Mouse (Mus musculus) kidney, embryonic 14.5 days (tissue): Measurements from ENCODE around the gene Adcy6. TPM values are rescaled to one million over a fixed set of nuclear protein-coding genes. Genes with fewer than 3 reads are reported as not detected.

Source experiments
- ATAC-seq: fragments of 200-750 bp; cut with Nextera tagmentation; 2 replicates; pipeline ENCODE4 v1.8.0; 2017; ENCODE audit warnings: moderate number of reproducible peaks, mild to moderate bottlenecking, moderate TSS enrichment, moderate library complexity; ENCODE audit not compliant: low FRiP score, low TSS enrichment
- H3K27ac ChIP-seq: fragments of 300-500 bp; sonication (generic); 2 replicates; pipeline ENCODE4 v1.5.1; 2014; ENCODE audit warnings: low read depth, mild to moderate bottlenecking, low read length, moderate library complexity, mixed read lengths
- H3K27me3 ChIP-seq: fragments of 300-500 bp; sonication (generic); 2 replicates; pipeline ENCODE4 v1.6.1; 2014; ENCODE audit warnings: mild to moderate bottlenecking, low read length; ENCODE audit not compliant: control insufficient read depth, insufficient read depth
- H3K36me3 ChIP-seq: fragments of 300-500 bp; sonication (generic); 2 replicates; pipeline ENCODE4 v1.6.1; 2014; ENCODE audit warnings: low read length, mixed read lengths; ENCODE audit not compliant: control insufficient read depth, insufficient read depth
- H3K4me1 ChIP-seq: fragments of 300-500 bp; sonication (generic); 2 replicates; pipeline ENCODE4 v1.6.1; 2014; ENCODE audit warnings: low read length, mixed read lengths; ENCODE audit not compliant: control insufficient read depth, insufficient read depth
- H3K4me2 ChIP-seq: fragments of 300-500 bp; sonication (generic); replicated peaks from 2 replicates; pipeline ENCODE4 v1.6.1; 2014; ENCODE audit warnings: low read depth, mild to moderate bottlenecking, low read length
- H3K4me3 ChIP-seq: fragments of 300-500 bp; sonication (generic); 2 replicates; pipeline ENCODE4 v1.5.1; 2014; ENCODE audit warnings: mild to moderate bottlenecking, low read length
- H3K9ac ChIP-seq: fragments of 300-500 bp; sonication (generic); 2 replicates; pipeline ENCODE4 v1.6.1; 2014; ENCODE audit warnings: low read depth, mild to moderate bottlenecking, low read length, moderate library complexity
- H3K9me3 ChIP-seq: fragments of 300-500 bp; sonication (generic); 2 replicates; pipeline ENCODE4 v1.6.1; 2016; ENCODE audit warnings: low read length; ENCODE audit not compliant: control insufficient read depth
- WGBS: fragments of 180-500 bp; shearing (Covaris S2); extraction: QIAGEN DNeasy Blood & Tissue Kit; methylation state at CpG from one replicate; pipeline ENCODE4 v1.1.7; 2014; 5-methylcytosine and 5-hydroxymethylcytosine counted together
- polyA plus RNA-seq: library from polyadenylated mRNA; unstranded; fragments of >200 nt; fragmentation: Nextera tagmentation; extraction: Ambion mirVana; gene quantifications from 2 replicates; pipeline ENCODE4 v1.2.1, GENCODE M21; 2014

Gene Adcy6
- polyA plus RNA-seq, 1 experiment from 2014 or later, result 26.2 TPM

- Histone ChIP-seq H3K27me3 (no peaks in the 10 kb centered on the region), H3K4me3 (no peak overlapping the region), H3K36me3 (no peaks in the 10 kb centered on the region), H3K27ac (no peak overlapping the region), H3K9ac (no peak overlapping the region), H3K4me2 (no peak overlapping the region), H3K9me3 (0 out of 2 replicates have a peak, but pooled peaks cover 5% of the 10 kb centered on the region), H3K4me1 (peaks cover 13% of the 10 kb centered on the region; the same call in 1 of the 2 replicates)
- ATAC-seq, result no peak
- 21% methylated on average over 6 of the region's 6 CpGs for WGBS
Measured at GRCm38 (mm10) chr15:98622721-98623120, 12.8 kb upstream of the Adcy6 start.

GRCm38 (mm10) chr15:98622199-98622598, 12.3 kb upstream of the Adcy6 start:
- Histone ChIP-seq H3K9me3 (0 out of 2 replicates have a peak, but pooled peaks cover 5% of the 10 kb centered on the region), H3K4me1 (peaks cover 13% of the 10 kb centered on the region; the same call in 1 of the 2 replicates), H3K36me3 (no peaks in the 10 kb centered on the region), H3K27me3 (no peaks in the 10 kb centered on the region), H3K4me2 (no peak overlapping the region), H3K9ac (no peak overlapping the region), H3K27ac (no peak overlapping the region), H3K4me3 (no peak overlapping the region)
- WGBS, result 9% methylated on average over 7 of the region's 7 CpGs
- ATAC-seq, result no peak

GRCm38 (mm10) chr15:98617176-98617537, 7.3 kb upstream of the Adcy6 start:
- H3K4me3 ChIP-seq, result no peak overlapping the region
- no peak overlapping the region for H3K27ac ChIP-seq
- 0 out of 2 replicates have a peak overlapping the region, but pooled peaks have one; percentile 17 for H3K4me2 ChIP-seq
- WGBS, result under 1% methylated on average over 12 of the region's 12 CpGs
- 0 out of 2 replicates have a peak overlapping the region, but pooled peaks have one; percentile 34 for H3K9ac ChIP-seq
- peak; percentile 68; the same call in 1 of the 2 replicates for ATAC-seq
- H3K9me3 ChIP-seq, result no peaks in the 10 kb centered on the region
- H3K36me3 ChIP-seq, result no peaks in the 10 kb centered on the region
- H3K4me1 ChIP-seq, result peaks cover 4% of the 10 kb centered on the region; the same call in 1 of the 2 replicates
- no peaks in the 10 kb centered on the region for H3K27me3 ChIP-seq

- H3K9me3 ChIP-seq, result no peaks in the 10 kb centered on the region
- H3K36me3 ChIP-seq, result no peaks in the 10 kb centered on the region
- no peak overlapping the region for H3K4me3 ChIP-seq
- 0 out of 2 replicates have a peak, but pooled peaks cover 4% of the 10 kb centered on the region for H3K4me1 ChIP-seq
- H3K27ac ChIP-seq, result no peak overlapping the region
- H3K4me2 ChIP-seq, result 0 out of 2 replicates have a peak overlapping the region, but pooled peaks have one; percentile 17
- H3K9ac ChIP-seq, result no peak overlapping the region
- peak; percentile 51; the same call in 1 of the 2 replicates for ATAC-seq
- no peaks in the 10 kb centered on the region for H3K27me3 ChIP-seq
- WGBS, result 32% methylated on average over 20 of the region's 20 CpGs
Measured at GRCm38 (mm10) chr15:98616362-98617175, 6.7 kb upstream of the Adcy6 start.

- Histone ChIP-seq H3K27me3 (no peaks in the 10 kb centered on the region), H3K27ac (no peak overlapping the region)
- 75% methylated on average over 6 of the region's 6 CpGs for WGBS
Measured at GRCm38 (mm10) chr15:98615751-98616150, 5.9 kb upstream of the Adcy6 start.

GRCm38 (mm10) chr15:98614971-98615370, 5.1 kb upstream of the Adcy6 start:
- H3K27me3 ChIP-seq, result no peaks in the 10 kb centered on the region
- H3K4me2 ChIP-seq, result no peak overlapping the region
- no peak for ATAC-seq
- H3K9me3 ChIP-seq, result no peaks in the 10 kb centered on the region
- 0 out of 2 replicates have a peak, but pooled peaks cover 4% of the 10 kb centered on the region for H3K4me1 ChIP-seq
- no peak overlapping the region for H3K4me3 ChIP-seq
- 56% methylated on average over 6 of the region's 6 CpGs for WGBS
- no peaks in the 10 kb centered on the region for H3K36me3 ChIP-seq
- no peak overlapping the region for H3K9ac ChIP-seq
- no peak overlapping the region for H3K27ac ChIP-seq

More at GRCm38 (mm10) chr15:98615751-98616150, 5.9 kb upstream of the Adcy6 start:
- no peaks in the 10 kb centered on the region for H3K9me3 ChIP-seq
- no peak overlapping the region for H3K4me2 ChIP-seq
- no peak overlapping the region for H3K9ac ChIP-seq
- H3K4me1 ChIP-seq, result 0 out of 2 replicates have a peak, but pooled peaks cover 4% of the 10 kb centered on the region
- H3K36me3 ChIP-seq, result no peaks in the 10 kb centered on the region
- no peak overlapping the region for H3K4me3 ChIP-seq
- no peak for ATAC-seq

- 79% methylated on average over 9 of the region's 9 CpGs for WGBS
- no peaks in the 10 kb centered on the region for H3K36me3 ChIP-seq
- ATAC-seq, result no peak
- H3K9me3 ChIP-seq, result no peaks in the 10 kb centered on the region
- H3K27me3 ChIP-seq, result no peaks in the 10 kb centered on the region
- H3K4me1 ChIP-seq, result 0 out of 2 replicates have a peak, but pooled peaks cover 4% of the 10 kb centered on the region
- no peak overlapping the region for H3K4me2 ChIP-seq
- no peak overlapping the region for H3K9ac ChIP-seq
- no peak overlapping the region for H3K27ac ChIP-seq
- H3K4me3 ChIP-seq, result no peak overlapping the region
Measured at GRCm38 (mm10) chr15:98614551-98614950, 4.7 kb upstream of the Adcy6 start.

- Histone ChIP-seq H3K4me1 (peaks cover 13% of the 10 kb centered on the region), H3K27ac (no peak overlapping the region), H3K36me3 (no peaks in the 10 kb centered on the region), H3K4me2 (no peak overlapping the region), H3K27me3 (no peaks in the 10 kb centered on the region), H3K9ac (no peak overlapping the region), H3K4me3 (no peak overlapping the region), H3K9me3 (no peaks in the 10 kb centered on the region)
- 94% methylated on average over 3 of the region's 3 CpGs for WGBS
- no peak for ATAC-seq
Measured at GRCm38 (mm10) chr15:98612229-98612628, 2.4 kb upstream of the Adcy6 start.

- Histone ChIP-seq H3K4me1 (peaks cover 22% of the 10 kb centered on the region), H3K9me3 (no peaks in the 10 kb centered on the region), H3K27ac (peak overlapping the region; percentile 95), H3K27me3 (no peaks in the 10 kb centered on the region), H3K4me2 (peak overlapping the region; percentile 87), H3K9ac (peak overlapping the region; percentile 93), H3K4me3 (peak overlapping the region; percentile 83), H3K36me3 (no peaks in the 10 kb centered on the region)
- 3% methylated on average over 12 of the region's 12 CpGs for WGBS
- ATAC-seq, result 0 out of 2 replicates have a peak, but pooled peaks have one; percentile 17
Measured at GRCm38 (mm10) chr15:98610131-98610633, 306 bp upstream of the Adcy6 start.
